Mouse (Mus musculus) hindbrain, embryonic 16.5 days (tissue): ENCODE measurements around the gene Creld2. TPM values are rescaled to one million over a fixed set of nuclear protein-coding genes. Genes with fewer than 3 reads are reported as not detected.

ENCODE experiments used
- ATAC-seq: fragments of 200-750 bp; cut with Nextera tagmentation; 2 replicates; pipeline ENCODE4 v1.8.0; 2017; ENCODE audit warnings: moderate TSS enrichment, moderate library complexity
- H3K27ac ChIP-seq: fragments of 300-500 bp; sonication (generic); 2 replicates; pipeline ENCODE4 v1.5.1; 2014; ENCODE audit warnings: low read depth, mild to moderate bottlenecking, control low read depth, low read length, moderate library complexity
- H3K27me3 ChIP-seq: fragments of 300-500 bp; sonication (generic); replicated peaks from 2 replicates; pipeline ENCODE4 v1.6.1; 2014; ENCODE audit warnings: low read length; ENCODE audit not compliant: control insufficient read depth, insufficient read depth
- H3K36me3 ChIP-seq: fragments of 300-500 bp; sonication (generic); 2 replicates; pipeline ENCODE4 v1.6.1; 2014; ENCODE audit warnings: mild to moderate bottlenecking, low read length, moderate library complexity, mixed read lengths; ENCODE audit not compliant: control insufficient read depth, insufficient read depth
- H3K4me1 ChIP-seq: fragments of 300-500 bp; sonication (generic); 2 replicates; pipeline ENCODE4 v1.6.1; 2014; ENCODE audit warnings: low read depth, low read length; ENCODE audit not compliant: control insufficient read depth, insufficient read depth
- H3K4me2 ChIP-seq: fragments of 300-500 bp; sonication (generic); 2 replicates; pipeline ENCODE4 v1.6.1; 2014; ENCODE audit warnings: mild to moderate bottlenecking, low read length, control low read depth, moderate library complexity
- H3K4me3 ChIP-seq: fragments of 300-500 bp; sonication (generic); 2 replicates; pipeline ENCODE4 v1.5.1; 2014; ENCODE audit warnings: mild to moderate bottlenecking, low read length, control low read depth, moderate library complexity
- H3K9ac ChIP-seq: fragments of 300-500 bp; sonication (generic); 2 replicates; pipeline ENCODE4 v1.6.1; 2014; ENCODE audit warnings: low read depth, mild to moderate bottlenecking, control low read depth, low read length, moderate library complexity
- H3K9me3 ChIP-seq: fragments of 300-500 bp; sonication (generic); 2 replicates; pipeline ENCODE4 v1.6.1; 2014; ENCODE audit warnings: mild to moderate bottlenecking, low read length, moderate library complexity; ENCODE audit not compliant: control insufficient read depth
- WGBS: fragments of 180-500 bp; shearing (Covaris S2); extraction: QIAGEN DNeasy Blood & Tissue Kit; methylation state at CpG from one replicate; pipeline ENCODE4 v1.1.7; 2014; 5-methylcytosine and 5-hydroxymethylcytosine counted together
- polyA plus RNA-seq: library from polyadenylated mRNA; unstranded; fragments of >200 nt; fragmentation: Nextera tagmentation; extraction: Ambion mirVana; gene quantifications from 2 replicates; pipeline ENCODE4 v1.2.1, GENCODE M21; 2015

The Creld2 gene
- polyA plus RNA-seq, 1 experiment from 2014 or later = 61.9 TPM

DNA sequence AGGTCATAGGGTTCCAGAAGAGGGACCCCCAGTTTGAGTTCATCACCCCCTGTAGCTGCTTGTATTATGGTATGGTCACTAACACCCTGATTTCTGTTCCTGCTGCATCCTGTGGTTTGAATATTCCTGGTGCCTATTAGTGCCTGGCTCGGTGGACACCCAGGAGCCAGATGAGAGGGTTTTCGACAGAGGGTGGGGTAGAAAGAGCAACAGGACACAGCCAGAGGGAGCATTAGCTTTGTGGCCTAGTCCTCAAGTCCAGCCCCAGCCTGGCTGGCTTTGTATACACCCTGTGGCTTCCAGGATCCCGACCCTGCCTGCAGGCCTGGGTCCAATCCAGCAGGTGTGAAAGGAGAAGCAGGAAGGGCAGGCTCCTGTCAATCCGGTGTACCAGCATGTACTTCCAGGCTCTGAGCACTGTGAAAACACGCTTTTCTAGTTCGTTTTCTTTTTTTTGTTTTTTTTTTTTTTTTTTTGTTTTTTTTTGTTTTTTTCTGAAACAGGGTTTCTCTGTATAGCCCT is 36.5 kb downstream of the Creld2 start:
- Histone ChIP-seq H3K4me2 (no peak overlapping the region), H3K9ac (no peak overlapping the region), H3K36me3 (no peaks in the 10 kb centered on the region), H3K27me3 (no peaks in the 10 kb centered on the region), H3K27ac (no peak overlapping the region), H3K4me1 (no peaks in the 10 kb centered on the region), H3K4me3 (no peak overlapping the region), H3K9me3 (no peaks in the 10 kb centered on the region)
- WGBS = 79% methylated on average over 6 of the region's 6 CpGs
- ATAC-seq = no peak

DNA sequence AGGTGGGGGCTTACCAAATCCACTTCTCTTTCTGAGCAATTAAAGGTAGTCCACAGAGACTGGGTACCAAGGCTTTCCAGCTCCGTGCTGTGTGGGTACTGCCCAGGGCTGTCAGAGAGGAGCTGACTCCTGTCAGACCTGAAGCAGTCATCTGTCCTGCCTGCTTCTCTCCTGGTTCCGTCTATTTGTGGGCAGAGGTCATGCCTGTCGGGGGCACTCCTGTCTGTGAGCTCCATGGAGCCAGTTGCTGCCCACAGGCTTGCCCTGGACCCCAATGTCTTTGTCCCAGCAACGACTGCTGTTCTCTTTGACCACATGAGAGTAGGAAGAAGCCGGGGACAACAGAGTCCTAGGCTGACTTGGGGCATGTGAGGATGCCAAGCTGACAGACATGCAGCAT is 37.2 kb downstream of the Creld2 start:
- Histone ChIP-seq H3K4me1 (peaks cover 4% of the 10 kb centered on the region; the same call in 1 of the 2 replicates), H3K4me3 (no peak overlapping the region), H3K4me2 (no peak overlapping the region), H3K9ac (no peak overlapping the region), H3K9me3 (no peaks in the 10 kb centered on the region), H3K36me3 (no peaks in the 10 kb centered on the region), H3K27ac (no peak overlapping the region), H3K27me3 (no peaks in the 10 kb centered on the region)
- 82% methylated on average over 5 of the region's 5 CpGs for WGBS
- no peak for ATAC-seq

DNA sequence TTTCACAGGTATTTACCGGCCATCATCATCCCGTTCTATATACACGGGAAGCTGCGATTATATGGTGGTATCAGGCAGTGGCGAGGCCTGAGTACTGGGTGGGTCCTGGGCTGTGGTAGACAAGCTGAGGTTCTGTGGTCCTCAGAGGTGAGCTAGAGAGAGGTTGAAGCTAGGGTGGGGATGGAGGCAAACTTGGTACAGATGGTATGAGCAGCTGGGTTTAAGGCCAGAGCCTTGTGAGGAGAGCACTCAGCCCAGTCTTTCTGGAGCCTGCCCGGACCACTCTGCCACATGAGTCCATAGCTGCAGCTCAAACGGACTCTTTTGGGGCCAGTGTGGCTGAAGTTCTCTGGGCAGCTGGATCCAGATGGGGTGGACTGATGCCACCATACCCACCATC is 37.9 kb downstream of the Creld2 start:
- no peaks in the 10 kb centered on the region for H3K36me3 ChIP-seq
- no peaks in the 10 kb centered on the region for H3K27me3 ChIP-seq
- H3K9me3 ChIP-seq = no peaks in the 10 kb centered on the region
- 93% methylated on average over 7 of the region's 7 CpGs for WGBS
- no peak for ATAC-seq
- H3K4me2 ChIP-seq = no peak overlapping the region
- no peak overlapping the region for H3K4me3 ChIP-seq
- no peak overlapping the region for H3K9ac ChIP-seq
- peaks cover 4% of the 10 kb centered on the region; the same call in 1 of the 2 replicates for H3K4me1 ChIP-seq
- H3K27ac ChIP-seq = no peak overlapping the region

DNA sequence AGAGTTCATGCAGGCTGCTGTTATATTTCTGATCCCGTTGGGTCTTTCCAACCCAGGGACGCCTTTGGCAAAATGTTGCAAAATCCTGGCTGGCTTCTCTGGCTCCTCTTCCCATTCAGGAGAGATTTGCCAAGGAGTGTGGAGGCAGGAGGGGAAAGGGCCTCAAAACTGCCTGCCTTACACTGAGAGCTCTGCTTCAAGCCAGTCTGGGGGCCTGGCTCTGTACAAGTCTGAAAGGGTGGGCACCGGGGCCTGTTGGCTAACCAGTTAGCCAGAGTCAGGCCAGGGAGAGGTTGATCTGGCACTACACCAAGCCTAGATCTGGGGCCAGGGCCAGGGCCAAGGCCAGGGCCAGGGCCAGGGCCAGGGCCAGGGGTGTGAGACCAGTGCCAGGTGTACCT is 38.7 kb downstream of the Creld2 start:
- Histone ChIP-seq H3K4me3 (no peak overlapping the region), H3K4me1 (peaks cover 4% of the 10 kb centered on the region; the same call in 1 of the 2 replicates), H3K4me2 (no peak overlapping the region), H3K9me3 (no peaks in the 10 kb centered on the region), H3K27ac (no peak overlapping the region), H3K36me3 (no peaks in the 10 kb centered on the region), H3K27me3 (no peaks in the 10 kb centered on the region), H3K9ac (no peak overlapping the region)
- 87% methylated on average over 3 of the region's 3 CpGs for WGBS
- ATAC-seq = no peak

DNA sequence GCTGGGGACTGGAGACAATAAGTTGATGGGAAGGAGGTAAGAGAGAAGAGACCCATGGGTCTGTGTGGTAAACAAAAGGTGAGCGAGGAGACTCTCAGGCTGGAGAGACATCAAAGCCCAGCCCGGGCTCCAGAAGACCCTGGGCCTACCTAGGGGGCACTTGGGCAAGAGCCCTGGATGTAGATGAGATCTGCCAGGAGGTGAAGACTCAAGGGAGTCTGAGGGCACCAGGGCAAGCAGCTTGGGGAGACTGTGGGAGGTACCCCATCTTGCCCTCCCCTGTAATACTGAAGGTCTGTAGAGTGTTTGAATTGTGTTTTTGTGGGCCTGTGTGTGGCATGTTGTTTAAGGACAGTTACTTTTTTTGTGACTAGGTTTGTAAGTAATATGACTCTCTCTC is 39.3 kb downstream of the Creld2 start:
- Histone ChIP-seq H3K9me3 (no peaks in the 10 kb centered on the region), H3K36me3 (no peaks in the 10 kb centered on the region), H3K27ac (no peak overlapping the region), H3K4me2 (no peak overlapping the region), H3K4me1 (peaks cover 4% of the 10 kb centered on the region; the same call in 1 of the 2 replicates), H3K9ac (no peak overlapping the region), H3K27me3 (no peaks in the 10 kb centered on the region), H3K4me3 (no peak overlapping the region)
- 85% methylated on average over 2 of the region's 2 CpGs for WGBS
- ATAC-seq = no peak

DNA sequence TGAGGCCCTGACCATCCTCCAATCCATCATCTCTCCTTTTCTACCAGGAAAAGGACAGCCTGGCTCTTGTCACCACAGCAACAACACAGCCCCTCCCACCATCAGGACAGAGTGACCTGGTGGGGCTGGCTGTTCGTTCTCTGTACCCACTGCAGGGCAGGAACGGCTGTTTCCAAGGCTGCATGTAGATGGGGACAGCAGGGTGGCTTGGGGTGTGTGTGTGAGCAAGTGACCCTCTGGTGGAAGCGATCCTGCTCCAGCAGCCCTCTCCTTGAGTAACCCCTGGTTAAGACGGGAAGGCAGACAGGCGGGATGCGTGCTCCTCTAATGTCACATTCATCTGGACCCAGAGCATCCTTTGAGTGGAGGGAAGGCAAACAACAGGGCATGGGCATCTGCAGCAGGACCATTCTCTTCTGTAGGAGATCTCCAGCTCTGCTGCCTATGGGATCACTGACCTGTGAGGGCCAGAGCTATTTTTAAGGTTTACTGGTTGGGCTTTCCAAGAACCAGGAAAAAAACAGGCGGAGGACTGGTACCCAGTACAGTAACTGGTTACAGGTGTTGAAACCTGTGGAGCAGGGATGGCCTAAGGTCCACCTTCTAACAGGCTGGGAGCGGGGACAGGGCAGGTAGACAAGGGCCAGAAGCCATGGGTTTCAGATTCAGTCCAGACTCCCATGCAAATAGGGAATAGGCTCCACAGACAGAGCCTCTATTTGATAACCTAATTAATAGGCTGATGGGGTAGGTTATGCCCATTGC is 39.9 kb downstream of the Creld2 start:
- Histone ChIP-seq H3K4me3 (no peak overlapping the region), H3K36me3 (no peaks in the 10 kb centered on the region), H3K4me2 (no peak overlapping the region), H3K9ac (no peak overlapping the region), H3K27me3 (no peaks in the 10 kb centered on the region), H3K27ac (no peak overlapping the region), H3K9me3 (no peaks in the 10 kb centered on the region), H3K4me1 (peaks cover 10% of the 10 kb centered on the region)
- no peak for ATAC-seq
- WGBS = 73% methylated on average over 8 of the region's 8 CpGs

DNA sequence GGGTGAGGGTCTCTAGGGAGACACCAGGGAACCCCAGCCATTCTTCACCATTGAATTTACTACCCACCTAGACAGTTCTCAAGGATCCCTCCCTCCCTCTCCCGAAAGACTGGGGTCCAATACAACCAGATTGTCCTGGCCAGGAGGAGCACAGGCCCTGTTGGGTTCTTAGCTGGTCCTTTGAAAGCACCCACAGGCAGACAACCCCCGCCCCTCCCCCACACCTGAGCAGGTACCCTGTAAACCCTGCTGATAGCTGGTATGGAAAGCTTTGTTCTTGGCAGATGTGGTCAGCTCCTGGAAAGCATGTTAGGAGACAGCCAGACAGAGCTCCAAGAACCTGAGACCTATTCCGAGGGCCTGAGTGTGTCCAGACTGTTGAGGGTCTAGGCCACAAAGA is 41.3 kb downstream of the Creld2 start:
- H3K27me3 ChIP-seq = no peaks in the 10 kb centered on the region
- no peaks in the 10 kb centered on the region for H3K9me3 ChIP-seq
- 91% methylated on average over 3 of the region's 3 CpGs for WGBS
- H3K27ac ChIP-seq = no peak overlapping the region
- peaks cover 21% of the 10 kb centered on the region for H3K4me1 ChIP-seq
- H3K4me3 ChIP-seq = no peak overlapping the region
- H3K9ac ChIP-seq = no peak overlapping the region
- ATAC-seq = no peak
- peaks cover 10% of the 10 kb centered on the region for H3K36me3 ChIP-seq
- no peak overlapping the region for H3K4me2 ChIP-seq

DNA sequence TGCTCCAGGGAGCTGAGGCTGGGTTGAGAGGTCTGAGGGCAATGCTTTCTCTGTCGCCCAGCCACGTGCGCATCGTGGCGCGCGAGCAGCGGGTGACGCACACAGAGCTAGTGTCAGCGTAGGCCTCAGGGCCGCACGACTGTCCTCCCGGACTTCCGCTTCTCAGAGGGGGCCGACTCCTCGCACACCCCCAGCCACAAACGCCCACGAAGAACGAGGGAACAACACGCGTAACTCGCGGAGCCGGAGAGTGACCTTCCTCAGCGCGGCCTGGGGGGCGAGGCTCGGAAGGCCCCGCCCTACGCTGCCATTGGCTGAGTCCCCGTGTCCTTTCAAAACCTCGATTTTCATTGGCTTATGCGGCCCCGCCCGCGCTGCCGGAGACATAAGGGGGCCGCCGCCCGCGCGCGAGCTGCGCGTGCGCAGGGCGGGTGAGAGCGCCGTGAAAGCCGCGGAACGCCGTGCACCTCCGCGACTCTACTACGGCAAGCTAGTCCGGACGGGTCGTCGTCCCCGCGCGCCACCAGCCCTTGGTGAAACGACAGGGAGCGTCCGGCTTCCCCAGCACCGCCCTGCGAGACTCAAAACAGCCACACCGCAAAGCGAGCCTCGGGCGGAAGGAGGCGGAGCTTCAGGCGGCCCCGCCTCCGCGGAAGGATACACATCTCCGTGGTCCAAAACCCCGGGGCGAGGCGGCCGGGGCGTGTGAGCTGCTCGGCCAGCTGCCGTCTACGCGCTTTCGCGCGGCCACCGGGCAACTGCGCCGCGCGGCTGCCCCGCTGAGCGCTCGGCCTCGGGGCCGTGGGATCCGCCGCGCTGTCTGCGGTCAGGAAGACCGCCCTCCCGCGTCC is 42.6 kb downstream of the Creld2 start, which contains the start of gene Pim3:
Gene Pim3, plus strand, starts transcription at position 415 of the 851 bp plus-strand sequence.
- H3K27ac ChIP-seq = peak within 1 kb of the TSS; percentile 97
- no peaks in the 10 kb centered on the region for H3K27me3 ChIP-seq
- peaks cover 16% of the 10 kb centered on the region for H3K36me3 ChIP-seq
- peak within 1 kb of the TSS; percentile 96 for H3K9ac ChIP-seq
- no peaks in the 10 kb centered on the region for H3K9me3 ChIP-seq
- ATAC-seq = peak; percentile 88
- H3K4me2 ChIP-seq = peak within 1 kb of the TSS; percentile 90
- WGBS = under 1% methylated on average over 104 of the region's 107 CpGs
- peak within 1 kb of the TSS; percentile 97 for H3K4me3 ChIP-seq
- peaks cover 21% of the 10 kb centered on the region for H3K4me1 ChIP-seq
